Mouse (Mus musculus) hindbrain, embryonic 12.5 days (tissue): ENCODE data around the gene E2f3. TPM values are rescaled to one million over a fixed set of nuclear protein-coding genes. Genes with fewer than 3 reads are reported as not detected.

Experiments
- ATAC-seq: fragments of 200-750 bp; cut with Nextera tagmentation; 2 replicates; pipeline ENCODE4 v1.8.0; 2017; ENCODE audit warnings: moderate TSS enrichment; ENCODE audit not compliant: low FRiP score
- H3K27ac ChIP-seq: fragments of 300-500 bp; sonication (generic); 2 replicates; pipeline ENCODE4 v1.5.1; 2016; ENCODE audit warnings: mild to moderate bottlenecking
- H3K27me3 ChIP-seq: fragments of 300-500 bp; sonication (generic); 2 replicates; pipeline ENCODE4 v1.6.1; 2016; ENCODE audit warnings: mild to moderate bottlenecking
- H3K36me3 ChIP-seq: fragments of 300-500 bp; sonication (generic); 2 replicates; pipeline ENCODE4 v1.6.1; 2016; ENCODE audit warnings: mild to moderate bottlenecking
- H3K4me1 ChIP-seq: fragments of 300-500 bp; sonication (generic); 2 replicates; pipeline ENCODE4 v1.6.1; 2016
- H3K4me2 ChIP-seq: fragments of 300-500 bp; sonication (generic); replicated peaks from 2 replicates; pipeline ENCODE4 v1.6.1; 2016; ENCODE audit warnings: mild to moderate bottlenecking
- H3K4me3 ChIP-seq: fragments of 300-500 bp; sonication (generic); 2 replicates; pipeline ENCODE4 v1.5.1; 2016; ENCODE audit warnings: mild to moderate bottlenecking
- H3K9ac ChIP-seq: fragments of 300-500 bp; sonication (generic); 2 replicates; pipeline ENCODE4 v1.6.1; 2016; ENCODE audit warnings: mild to moderate bottlenecking, moderate library complexity
- H3K9me3 ChIP-seq: fragments of 300-500 bp; sonication (generic); replicated peaks from 2 replicates; pipeline ENCODE4 v1.6.1; 2016; ENCODE audit warnings: mild to moderate bottlenecking
- WGBS: fragments of 180-500 bp; shearing (Covaris S2); methylation state at CpG from one replicate; pipeline ENCODE4 v1.1.7; 2016; 5-methylcytosine and 5-hydroxymethylcytosine counted together
- polyA plus RNA-seq: library from polyadenylated mRNA; unstranded; fragments of >200 nt; fragmentation: Nextera tagmentation; extraction: Ambion mirVana; gene quantifications from 2 replicates; pipeline ENCODE4 v1.2.1, GENCODE M21; 2016

Gene E2f3
- polyA plus RNA-seq, 1 experiment from 2014 or later = 13.6 TPM

DNA sequence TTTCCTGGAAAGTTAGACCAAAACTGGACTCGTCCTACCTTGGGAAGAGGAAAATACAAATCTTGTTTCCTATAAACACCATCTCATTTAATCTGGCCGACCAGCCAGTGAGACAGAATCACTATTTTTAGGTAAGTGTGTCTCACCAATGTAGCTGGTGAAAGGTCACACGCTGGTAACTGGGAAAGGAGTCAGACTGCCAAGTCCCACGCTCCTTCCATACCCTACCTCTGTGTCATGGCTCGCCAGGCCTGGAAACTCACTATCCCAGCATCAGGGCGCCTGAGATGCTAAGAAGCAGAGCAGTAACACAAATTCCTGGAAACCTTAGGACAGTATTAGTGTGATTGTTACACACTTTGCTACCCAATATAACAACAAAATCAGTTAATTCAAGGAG is 12.3 kb downstream of the E2f3 start:
- ATAC-seq = no peak
- H3K27me3 ChIP-seq = no peaks in the 10 kb centered on the region
- peaks cover 6% of the 10 kb centered on the region for H3K36me3 ChIP-seq
- no peak overlapping the region for H3K4me3 ChIP-seq
- 95% methylated on average over 6 of the region's 6 CpGs for WGBS
- H3K4me2 ChIP-seq = no peak overlapping the region
- H3K4me1 ChIP-seq = no peaks in the 10 kb centered on the region
- H3K9me3 ChIP-seq = no peaks in the 10 kb centered on the region
- H3K9ac ChIP-seq = no peak overlapping the region
- H3K27ac ChIP-seq = no peak overlapping the region

DNA sequence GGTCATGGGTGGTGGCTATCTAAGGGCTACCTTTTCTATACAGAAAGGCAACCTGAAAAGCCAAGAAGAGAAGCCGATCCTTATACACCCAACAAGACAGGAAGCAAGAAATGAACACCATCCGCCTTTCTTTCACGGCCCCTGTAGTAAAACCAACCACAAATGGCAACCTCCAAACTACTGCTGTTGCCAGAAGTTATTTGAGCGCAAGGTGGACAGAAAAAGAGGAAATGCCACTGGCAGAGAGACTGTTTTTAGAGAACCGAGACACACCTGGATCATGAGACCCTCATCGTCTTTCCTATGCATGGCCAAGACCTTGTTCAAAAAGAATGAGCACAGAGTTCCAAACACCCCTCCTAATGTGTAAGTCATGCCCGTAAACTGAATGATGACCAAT is 15.5 kb downstream of the E2f3 start:
- no peak overlapping the region for H3K4me3 ChIP-seq
- no peak overlapping the region for H3K9ac ChIP-seq
- no peak overlapping the region for H3K27ac ChIP-seq
- 94% methylated on average over 7 of the region's 7 CpGs for WGBS
- H3K4me1 ChIP-seq = no peaks in the 10 kb centered on the region
- ATAC-seq = no peak
- no peak overlapping the region for H3K4me2 ChIP-seq
- 0 out of 2 replicates have a peak, but pooled peaks cover 7% of the 10 kb centered on the region for H3K36me3 ChIP-seq
- H3K9me3 ChIP-seq = no peaks in the 10 kb centered on the region
- H3K27me3 ChIP-seq = no peaks in the 10 kb centered on the region

DNA sequence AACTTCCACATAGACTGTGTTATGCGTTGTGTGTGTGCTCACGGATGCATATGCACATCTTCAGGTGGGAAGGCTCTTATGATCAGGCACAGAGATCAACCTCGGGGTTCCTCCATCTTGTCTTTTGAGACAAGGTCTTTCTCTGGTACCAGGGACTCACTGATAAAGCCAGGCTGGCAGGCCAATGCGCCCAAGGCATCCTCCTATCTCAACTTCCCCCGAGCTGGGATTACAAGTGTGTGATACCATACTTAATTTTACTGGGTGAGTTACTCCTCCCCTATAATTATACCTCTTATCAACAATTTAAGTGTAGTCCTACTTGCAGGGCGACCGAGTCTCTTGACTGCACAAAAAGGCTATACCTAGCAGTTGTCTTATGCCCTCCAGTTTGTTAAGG is 17.2 kb downstream of the E2f3 start:
- H3K4me2 ChIP-seq = no peak overlapping the region
- 0 out of 2 replicates have a peak, but pooled peaks cover 7% of the 10 kb centered on the region for H3K36me3 ChIP-seq
- ATAC-seq = no peak
- H3K4me1 ChIP-seq = no peaks in the 10 kb centered on the region
- no peaks in the 10 kb centered on the region for H3K27me3 ChIP-seq
- H3K9me3 ChIP-seq = no peaks in the 10 kb centered on the region
- no peak overlapping the region for H3K9ac ChIP-seq
- 92% methylated on average over 7 of the region's 7 CpGs for WGBS
- H3K27ac ChIP-seq = no peak overlapping the region
- no peak overlapping the region for H3K4me3 ChIP-seq

DNA sequence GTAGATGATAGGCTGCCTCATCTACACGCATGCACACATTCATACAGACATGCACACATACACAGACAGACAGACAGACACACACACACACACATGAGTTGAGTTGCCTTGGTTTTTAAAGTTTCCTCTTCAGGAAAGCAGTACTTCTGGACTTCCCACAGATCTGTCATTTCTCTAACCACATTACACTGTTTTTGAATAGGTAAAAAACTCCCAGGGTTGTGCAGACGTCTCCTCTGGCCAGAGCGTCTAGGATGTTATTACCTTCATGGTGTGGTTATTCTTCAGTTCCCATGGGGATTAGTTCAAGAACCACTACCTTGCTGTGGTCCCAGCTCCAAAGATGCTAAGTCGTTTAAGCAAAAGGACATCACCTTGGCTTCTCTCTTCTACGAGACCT is 18.5 kb downstream of the E2f3 start:
- WGBS = 90% methylated on average over 5 of the region's 5 CpGs
- Histone ChIP-seq H3K9me3 (no peaks in the 10 kb centered on the region), H3K4me2 (no peak overlapping the region), H3K4me1 (no peaks in the 10 kb centered on the region), H3K36me3 (peaks cover 7% of the 10 kb centered on the region; the same call in 1 of the 2 replicates), H3K27me3 (no peaks in the 10 kb centered on the region), H3K9ac (no peak overlapping the region), H3K4me3 (no peak overlapping the region), H3K27ac (no peak overlapping the region)
- no peak for ATAC-seq

DNA sequence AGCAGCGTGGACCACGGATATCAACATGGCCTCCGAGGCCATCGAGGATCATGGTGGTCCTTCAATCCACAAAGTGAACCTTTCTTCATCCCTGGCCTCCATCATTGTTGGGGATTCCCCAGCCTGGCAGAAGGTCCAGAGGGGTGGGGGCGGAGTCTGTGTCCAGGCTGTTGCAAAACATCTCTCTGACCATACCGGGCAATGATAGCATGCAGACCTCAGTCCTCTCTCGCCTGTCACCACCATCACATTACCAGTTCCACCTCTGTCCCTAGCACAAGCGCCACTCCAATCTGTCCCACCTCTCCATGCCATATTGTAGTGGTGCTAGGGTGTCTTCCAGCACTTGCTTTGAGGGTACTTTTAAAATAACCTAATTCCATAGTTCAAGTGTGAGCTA is 18.9 kb downstream of the E2f3 start:
- 96% methylated on average over 8 of the region's 8 CpGs for WGBS
- H3K27ac ChIP-seq = no peak overlapping the region
- no peak overlapping the region for H3K4me3 ChIP-seq
- H3K27me3 ChIP-seq = no peaks in the 10 kb centered on the region
- no peaks in the 10 kb centered on the region for H3K9me3 ChIP-seq
- ATAC-seq = no peak
- H3K36me3 ChIP-seq = peaks cover 7% of the 10 kb centered on the region; the same call in 1 of the 2 replicates
- no peak overlapping the region for H3K4me2 ChIP-seq
- no peaks in the 10 kb centered on the region for H3K4me1 ChIP-seq
- no peak overlapping the region for H3K9ac ChIP-seq

DNA sequence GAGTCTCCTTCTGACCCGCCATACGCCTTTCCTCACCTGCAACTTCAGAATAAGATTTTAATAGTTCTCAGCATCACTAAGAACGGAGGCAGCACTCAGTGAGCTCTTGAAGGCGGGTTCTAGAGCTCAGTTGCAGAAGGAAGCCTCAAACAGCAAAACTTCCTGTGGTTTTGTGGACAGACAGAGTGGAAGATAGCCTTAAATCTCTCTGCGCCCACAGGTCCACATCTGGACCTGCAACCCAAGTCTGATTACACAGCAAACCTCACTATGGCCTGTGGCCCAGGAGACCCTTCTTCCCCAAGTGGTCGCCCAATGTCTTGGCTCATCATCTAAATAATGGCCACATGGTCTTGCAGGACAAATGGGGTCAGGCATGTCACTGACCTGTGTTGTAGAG is 21.8 kb downstream of the E2f3 start:
- Histone ChIP-seq H3K4me2 (no peak overlapping the region), H3K9ac (no peak overlapping the region), H3K36me3 (peaks cover 7% of the 10 kb centered on the region; the same call in 1 of the 2 replicates), H3K27ac (no peak overlapping the region), H3K4me1 (no peaks in the 10 kb centered on the region), H3K27me3 (no peaks in the 10 kb centered on the region), H3K9me3 (no peaks in the 10 kb centered on the region), H3K4me3 (no peak overlapping the region)
- WGBS = 95% methylated on average over 6 of the region's 6 CpGs
- ATAC-seq = no peak

DNA sequence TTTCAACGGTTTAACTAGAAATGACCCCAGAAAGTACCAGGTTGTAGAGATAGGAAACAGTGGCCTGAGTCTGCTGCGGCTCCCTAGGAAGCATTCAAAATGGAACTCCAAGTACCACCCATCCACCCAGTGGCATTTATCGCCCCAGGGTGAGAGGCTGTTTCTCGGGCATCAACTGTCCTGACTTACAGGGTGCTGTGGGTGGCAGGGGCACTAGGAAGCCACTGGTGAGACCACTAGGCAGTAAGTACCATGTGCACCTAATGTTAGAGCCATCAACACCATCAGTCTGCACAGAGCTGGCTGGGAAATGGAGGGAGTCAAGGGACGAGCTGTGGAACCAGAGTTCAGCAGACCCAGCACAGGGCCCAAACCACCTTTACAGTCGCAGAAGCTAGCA is 25.4 kb downstream of the E2f3 start:
- Histone ChIP-seq H3K9ac (no peak overlapping the region), H3K27ac (no peak overlapping the region; the same call in 1 of the 2 replicates), H3K4me2 (no peak overlapping the region), H3K36me3 (no peaks in the 10 kb centered on the region; the same call in 1 of the 2 replicates), H3K4me1 (0 out of 2 replicates have a peak, but pooled peaks cover 3% of the 10 kb centered on the region), H3K9me3 (no peaks in the 10 kb centered on the region), H3K4me3 (no peak overlapping the region), H3K27me3 (no peaks in the 10 kb centered on the region)
- ATAC-seq = no peak
- WGBS = 94% methylated on average over 6 of the region's 6 CpGs

DNA sequence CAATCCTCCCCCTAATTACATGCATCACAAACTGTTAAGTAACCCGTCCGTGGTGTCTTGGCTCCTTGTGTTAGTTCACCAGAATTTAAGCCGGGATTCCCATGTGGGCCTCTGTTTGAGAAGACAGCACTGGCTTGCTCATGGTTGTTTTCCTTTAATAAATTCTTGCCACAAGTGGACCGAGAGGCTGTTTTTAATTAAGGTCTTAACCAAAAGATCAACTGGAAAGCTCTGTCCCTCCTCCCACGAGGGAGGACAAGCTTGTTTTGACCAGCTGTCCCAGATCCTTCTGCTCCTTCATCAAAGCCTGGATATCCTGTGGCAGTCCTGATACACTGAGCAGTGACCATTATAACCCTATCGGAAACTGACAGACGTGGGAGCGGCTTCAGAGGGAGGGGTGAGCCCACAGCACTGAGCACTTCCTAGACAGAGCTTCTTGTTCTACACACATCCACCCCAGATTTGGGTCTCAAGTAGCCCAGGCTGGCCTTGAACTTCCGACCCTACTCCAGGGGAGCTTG is 28.1 kb downstream of the E2f3 start:
- Histone ChIP-seq H3K27me3 (no peaks in the 10 kb centered on the region), H3K4me3 (no peak overlapping the region), H3K4me1 (0 out of 2 replicates have a peak, but pooled peaks cover 3% of the 10 kb centered on the region), H3K36me3 (0 out of 2 replicates have a peak, but pooled peaks cover 3% of the 10 kb centered on the region), H3K4me2 (no peak overlapping the region), H3K9me3 (no peaks in the 10 kb centered on the region), H3K27ac (no peak overlapping the region), H3K9ac (no peak overlapping the region)
- WGBS = 68% methylated on average over 9 of the region's 9 CpGs
- ATAC-seq = no peak

DNA sequence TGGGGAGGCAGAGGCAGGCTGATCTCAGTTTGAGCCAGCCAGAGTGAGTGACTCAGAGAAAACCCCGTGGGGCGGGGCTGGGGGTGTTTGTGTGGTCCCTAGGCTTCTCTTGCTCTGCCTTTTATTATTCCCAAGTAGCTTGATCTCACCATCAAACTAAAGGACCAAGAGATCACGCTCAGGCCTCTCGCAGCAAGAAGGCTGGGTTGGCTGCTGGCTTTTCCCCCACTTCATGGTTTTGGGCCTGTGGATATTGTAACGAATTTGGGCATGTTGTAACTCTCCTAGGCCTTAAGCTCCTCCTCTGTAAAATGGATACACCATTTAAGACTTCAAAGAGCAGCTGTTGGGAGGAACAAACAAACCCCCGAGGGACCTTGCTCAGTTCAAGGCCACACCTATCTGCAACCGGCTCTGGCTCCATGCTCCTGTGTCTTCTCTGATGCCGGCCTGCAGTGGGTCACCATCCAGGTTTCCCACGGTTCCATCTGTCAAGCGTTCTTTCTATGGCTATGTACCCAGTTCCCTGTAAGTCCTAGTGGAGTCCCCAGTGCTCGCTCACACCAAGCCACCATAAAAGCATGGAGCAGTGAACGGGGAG is 28.9 kb downstream of the E2f3 start:
- H3K36me3 ChIP-seq = 0 out of 2 replicates have a peak, but pooled peaks cover 3% of the 10 kb centered on the region
- H3K27me3 ChIP-seq = no peaks in the 10 kb centered on the region
- no peak for ATAC-seq
- WGBS = 95% methylated on average over 12 of the region's 12 CpGs
- H3K27ac ChIP-seq = no peak overlapping the region
- H3K4me1 ChIP-seq = 0 out of 2 replicates have a peak, but pooled peaks cover 3% of the 10 kb centered on the region
- H3K4me3 ChIP-seq = no peak overlapping the region
- no peak overlapping the region for H3K4me2 ChIP-seq
- H3K9ac ChIP-seq = no peak overlapping the region
- 0 out of 2 replicates have a peak, but pooled peaks cover under 1% of the 10 kb centered on the region for H3K9me3 ChIP-seq

DNA sequence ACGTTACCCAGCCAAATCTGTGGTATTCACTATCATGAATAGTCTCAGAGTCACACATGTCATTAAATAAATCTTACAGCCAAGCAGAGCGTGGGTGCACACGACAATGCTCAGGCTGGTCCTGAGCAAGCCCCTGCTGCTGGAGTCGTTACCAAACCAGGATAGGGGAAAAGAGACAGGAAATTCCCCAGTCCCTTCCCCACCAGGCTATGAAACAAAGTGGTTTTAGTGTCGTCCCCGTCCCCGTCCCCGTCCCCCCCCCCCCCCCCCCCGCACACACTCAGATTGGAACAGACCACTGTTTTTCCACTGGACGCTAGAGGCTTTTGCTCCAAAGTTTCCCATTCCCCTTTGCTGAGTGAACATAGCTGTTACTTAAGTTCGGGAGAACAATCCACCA is 30.6 kb downstream of the E2f3 start:
- Histone ChIP-seq H3K27ac (no peak overlapping the region), H3K4me1 (0 out of 2 replicates have a peak, but pooled peaks cover 3% of the 10 kb centered on the region), H3K4me3 (no peak overlapping the region), H3K27me3 (no peaks in the 10 kb centered on the region), H3K9me3 (0 out of 2 replicates have a peak, but pooled peaks cover 2% of the 10 kb centered on the region), H3K9ac (no peak overlapping the region), H3K4me2 (no peak overlapping the region), H3K36me3 (0 out of 2 replicates have a peak, but pooled peaks cover 3% of the 10 kb centered on the region)
- no peak for ATAC-seq
- 78% methylated on average over 10 of the region's 11 CpGs for WGBS

DNA sequence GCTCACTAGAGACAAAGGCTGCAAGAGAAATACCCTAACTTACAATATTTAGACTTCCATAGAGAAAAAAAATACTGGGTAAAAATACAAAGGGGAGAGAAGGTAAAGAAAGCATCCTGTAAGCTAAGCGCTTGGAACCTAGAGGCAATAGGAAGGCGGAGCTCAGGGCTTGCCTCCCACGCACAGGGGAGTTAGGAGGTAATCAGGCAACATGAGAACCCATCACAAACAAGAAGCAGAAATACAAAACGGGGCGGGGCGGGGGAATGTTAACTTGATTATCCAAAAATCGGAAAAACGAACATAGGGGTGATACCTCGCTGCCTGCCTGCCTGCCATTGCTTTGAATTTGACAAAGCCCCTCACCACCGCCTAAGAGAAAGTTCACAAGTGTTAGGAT is 31.1 kb downstream of the E2f3 start:
- Histone ChIP-seq H3K4me3 (no peak overlapping the region), H3K4me2 (no peak overlapping the region), H3K27me3 (no peaks in the 10 kb centered on the region), H3K9me3 (0 out of 2 replicates have a peak, but pooled peaks cover 2% of the 10 kb centered on the region), H3K4me1 (0 out of 2 replicates have a peak, but pooled peaks cover 3% of the 10 kb centered on the region), H3K27ac (no peak overlapping the region), H3K36me3 (0 out of 2 replicates have a peak, but pooled peaks cover 3% of the 10 kb centered on the region), H3K9ac (no peak overlapping the region)
- 95% methylated on average over 10 of the region's 10 CpGs for WGBS
- ATAC-seq = no peak

DNA sequence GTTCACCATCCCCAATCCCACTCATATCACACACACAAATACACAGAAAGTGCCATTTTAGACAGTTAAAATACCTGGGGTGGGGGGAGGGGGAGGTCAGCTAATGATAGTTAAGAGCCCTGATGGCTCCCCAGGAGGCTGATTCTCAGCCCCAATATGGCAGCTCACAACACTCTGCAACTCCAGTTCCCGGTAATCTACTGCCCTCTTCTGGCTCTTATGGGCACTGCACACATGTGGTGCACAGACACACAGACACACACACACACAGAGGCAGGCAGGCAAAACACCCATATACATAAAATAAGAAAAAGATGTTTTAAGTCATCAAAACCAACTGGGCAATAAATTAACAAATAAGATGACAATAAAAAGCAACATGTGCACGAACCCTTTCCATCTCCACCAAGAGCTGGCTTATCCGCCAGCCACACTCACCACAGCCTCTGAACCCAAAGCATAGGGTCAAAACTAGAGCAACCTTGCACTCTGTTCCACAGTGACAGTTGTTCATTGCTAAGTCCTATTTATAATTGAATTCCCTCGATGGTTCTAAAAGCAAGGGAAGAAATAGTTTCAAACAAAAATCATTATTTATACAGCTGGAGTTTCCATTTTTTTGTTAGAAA is 32.3 kb downstream of the E2f3 start:
- Histone ChIP-seq H3K9ac (no peak overlapping the region), H3K36me3 (0 out of 2 replicates have a peak, but pooled peaks cover 3% of the 10 kb centered on the region), H3K4me3 (no peak overlapping the region), H3K9me3 (0 out of 2 replicates have a peak, but pooled peaks cover 2% of the 10 kb centered on the region), H3K27me3 (no peaks in the 10 kb centered on the region), H3K4me2 (no peak overlapping the region), H3K27ac (no peak overlapping the region), H3K4me1 (0 out of 2 replicates have a peak, but pooled peaks cover 5% of the 10 kb centered on the region)
- ATAC-seq = no peak
- over 99% methylated on average over 4 of the region's 4 CpGs for WGBS
